Mouse (Mus musculus): Measurements from ENCODE around the gene Olfr821.
"Not testable (repeated sequence)": the region's sequence is repeated elsewhere in the genome, so short reads cannot be mapped to it uniquely, and the experiment has no call there.

DNA sequence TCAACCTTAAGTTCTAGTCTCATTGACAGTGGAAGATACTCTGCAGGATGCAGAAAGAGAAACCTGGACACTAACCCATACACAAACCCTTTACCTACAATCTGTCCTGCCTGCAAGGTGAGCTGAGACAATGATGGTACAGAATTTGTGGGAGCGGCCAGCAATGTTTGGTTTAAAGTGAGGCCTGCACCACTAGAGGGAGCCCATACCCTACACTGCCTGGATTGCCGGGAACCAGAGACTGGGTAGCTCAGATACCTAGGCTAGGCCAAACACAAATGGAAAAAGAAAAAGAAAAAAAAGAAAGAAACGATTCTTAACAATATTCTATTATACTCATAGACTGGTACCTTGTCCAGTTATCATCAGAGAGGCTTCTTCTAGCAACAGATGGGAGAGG is 48.3 kb upstream of the Olfr821 start:
- not testable (repeated sequence) for TF ChIP-seq TBP (IDR thresholded peaks at IDR 0.05; ENCODE audit: low read depth, low read length); TCF12 (IDR thresholded peaks at IDR 0.05; ENCODE audit: low read depth, low read length); CTCF (IDR thresholded peaks at IDR 0.05 in 2 of 3, conservative IDR thresholded peaks at IDR 0.05 in 1 of 3; ENCODE audit: control insufficient read depth in 1 of 3, insufficient read depth in 1 of 3, low read depth in 2 of 3, low read length in 3 of 3, poor library complexity in 1 of 3, severe bottlenecking in 1 of 3); POLR2AphosphoS2 (IDR thresholded peaks at IDR 0.05; ENCODE audit: low read length); JUND (IDR thresholded peaks at IDR 0.05; ENCODE audit: low read depth, low read length); USF1 (IDR thresholded peaks at IDR 0.05; ENCODE audit: low read depth, low read length); MAX (IDR thresholded peaks at IDR 0.05; ENCODE audit: low read length); MXI1 (IDR thresholded peaks at IDR 0.05; ENCODE audit: low read depth, low read length); TAL1 (IDR thresholded peaks at IDR 0.05; ENCODE audit: low read length); ZC3H11A (IDR thresholded peaks at IDR 0.05; ENCODE audit: low read depth, low read length); BHLHE40 (IDR thresholded peaks at IDR 0.05; ENCODE audit: borderline replicate concordance, low read depth, low read length); SMC3 (IDR thresholded peaks at IDR 0.05; ENCODE audit: low read depth, low read length); ZKSCAN1 (IDR thresholded peaks at IDR 0.05; ENCODE audit: low read depth, low read length); USF2 (IDR thresholded peaks at IDR 0.05; ENCODE audit: borderline replicate concordance in 1 of 2, insufficient read depth in 1 of 2, low read depth in 1 of 2, low read length in 2 of 2)
